Mouse (Mus musculus) forebrain, embryonic 11.5 days (tissue): ENCODE data around the gene Dhrs9. TPM values are rescaled to one million over a fixed set of nuclear protein-coding genes. Genes with fewer than 3 reads are reported as not detected.
"Not testable (repeated sequence)": the region's sequence is repeated elsewhere in the genome, so short reads cannot be mapped to it uniquely, and the experiment has no call there.

ENCODE experiments used
- ATAC-seq: fragments of 200-750 bp; cut with Nextera tagmentation; replicated peaks from 2 replicates; pipeline ENCODE4 v1.8.0; 2017; ENCODE audit warnings: moderate TSS enrichment; ENCODE audit not compliant: low FRiP score
- DNase-seq: peaks from one replicate; pipeline ENCODE4 v3.0.0-alpha.2; 2017; ENCODE audit warnings: low spot score
- H3K27ac ChIP-seq: fragments of 300-500 bp; sonication (generic); 2 replicates; pipeline ENCODE4 v1.5.1; 2014; ENCODE audit warnings: low read depth, low read length
- H3K27me3 ChIP-seq: fragments of 300-500 bp; sonication (generic); 2 replicates; pipeline ENCODE4 v1.6.1; 2014; ENCODE audit warnings: mild to moderate bottlenecking, low read length, mixed read lengths; ENCODE audit not compliant: control insufficient read depth, insufficient read depth
- H3K36me3 ChIP-seq: fragments of 300-500 bp; sonication (generic); 2 replicates; pipeline ENCODE4 v1.6.1; 2014; ENCODE audit warnings: mild to moderate bottlenecking, low read length, moderate library complexity, mixed read lengths; ENCODE audit not compliant: control insufficient read depth, insufficient read depth
- H3K4me1 ChIP-seq: fragments of 300-500 bp; sonication (generic); replicated peaks from 2 replicates; pipeline ENCODE4 v1.6.1; 2014; ENCODE audit warnings: low read length, mixed read lengths; ENCODE audit not compliant: control insufficient read depth, insufficient read depth
- H3K4me2 ChIP-seq: fragments of 300-500 bp; sonication (generic); 2 replicates; pipeline ENCODE4 v1.6.1; 2014; ENCODE audit warnings: low read depth, mild to moderate bottlenecking, low read length, moderate library complexity, mixed read lengths; ENCODE audit not compliant: severe bottlenecking
- H3K4me3 ChIP-seq: fragments of 300-500 bp; sonication (generic); 2 replicates; pipeline ENCODE4 v1.5.1; 2014; ENCODE audit warnings: low read depth, low read length
- H3K9ac ChIP-seq: fragments of 300-500 bp; sonication (generic); 2 replicates; pipeline ENCODE4 v1.6.1; 2014; ENCODE audit warnings: low read length
- H3K9me3 ChIP-seq: fragments of 300-500 bp; sonication (generic); 2 replicates; pipeline ENCODE4 v1.6.1; 2016; ENCODE audit warnings: low read length, mixed read lengths; ENCODE audit not compliant: control insufficient read depth
- WGBS: fragments of 180-500 bp; shearing (Covaris S2); extraction: QIAGEN DNeasy Blood & Tissue Kit; methylation state at CpG from one replicate; pipeline ENCODE4 v1.1.7; 2014; 5-methylcytosine and 5-hydroxymethylcytosine counted together
- polyA plus RNA-seq: library from polyadenylated mRNA; unstranded; fragments of >200 nt; fragmentation: Nextera tagmentation; extraction: Ambion mirVana; gene quantifications from 2 replicates; pipeline ENCODE4 v1.2.1, GENCODE M21; 2014

The Dhrs9 gene
- not detected in 2 replicates for polyA plus RNA-seq

DNA sequence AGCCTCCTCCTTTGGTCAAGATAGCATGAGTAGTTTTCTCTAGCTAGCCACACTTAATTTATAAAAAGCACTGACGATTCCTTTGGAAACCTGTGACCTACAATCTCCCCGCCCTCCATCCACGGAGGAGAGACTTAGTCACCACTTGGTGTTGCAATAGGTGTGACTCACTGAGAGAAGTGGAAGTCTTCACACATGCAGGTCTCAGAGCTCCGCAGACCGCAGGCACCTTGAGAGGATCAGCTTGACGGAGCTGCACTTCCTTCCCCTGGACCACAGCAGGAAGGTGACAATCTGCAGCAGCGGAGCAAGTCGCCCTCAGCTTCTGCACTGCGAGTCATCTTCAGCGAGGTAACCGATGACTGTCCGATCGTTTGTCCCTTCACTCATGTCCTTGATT is at the start of gene Dhrs9:
TSS of gene Dhrs9 (plus strand) at position 165 of the 400 bp plus-strand sequence.
- Histone ChIP-seq H3K4me3 (no peak within 1 kb of the TSS), H3K9me3 (no peaks in the 10 kb centered on the region), H3K36me3 (no peaks in the 10 kb centered on the region), H3K27me3 (no peaks in the 10 kb centered on the region), H3K4me2 (no peak within 1 kb of the TSS), H3K9ac (no peak within 1 kb of the TSS), H3K4me1 (no peaks in the 10 kb centered on the region), H3K27ac (no peak within 1 kb of the TSS)
- WGBS = 87% methylated on average over 13 of the region's 13 CpGs
- DNase-seq (no peak), ATAC-seq (no peak)

DNA sequence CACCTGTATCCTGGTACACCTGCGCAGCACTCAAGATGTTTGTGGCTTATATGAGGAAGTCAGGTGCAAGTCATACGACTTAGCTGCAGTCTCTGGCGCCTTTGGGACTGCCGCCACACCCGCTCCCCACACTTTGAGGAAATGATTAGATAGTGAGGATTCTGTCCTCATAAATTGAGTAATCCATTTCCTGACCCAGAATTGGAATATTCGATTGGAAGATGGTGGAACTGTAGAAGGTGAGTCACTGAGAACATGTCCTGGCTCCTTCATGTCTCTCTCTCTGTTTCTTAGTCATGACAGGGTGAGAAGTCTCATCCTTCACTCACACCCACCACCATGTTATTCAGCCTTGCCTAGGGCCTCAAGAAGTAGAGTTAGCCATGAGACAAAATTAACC is 48.7 kb upstream of the Dhrs9 start:
- not testable (repeated sequence) for H3K27me3 ChIP-seq, DNase-seq, ATAC-seq

DNA sequence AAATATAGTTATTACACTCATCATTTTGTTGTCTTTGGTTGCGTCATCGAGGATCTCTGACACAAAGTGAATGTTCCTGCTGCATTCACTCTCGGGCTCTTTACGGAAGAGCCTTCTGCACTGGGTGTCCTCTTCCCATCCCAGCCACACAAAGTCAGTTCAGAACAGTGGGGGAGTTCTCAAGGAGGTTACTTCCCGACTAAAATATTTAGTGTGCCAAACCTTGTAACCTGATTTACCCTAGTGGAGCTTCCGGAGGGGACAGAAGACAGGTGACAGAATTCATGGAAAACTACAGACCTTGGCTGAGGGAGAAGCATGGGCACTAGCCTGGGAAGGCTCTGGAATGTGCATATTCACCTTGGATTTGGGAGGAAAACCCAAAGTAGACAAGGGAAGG is 38.7 kb upstream of the Dhrs9 start:
- Histone ChIP-seq H3K27me3 (no peaks in the 10 kb centered on the region), H3K36me3 (no peaks in the 10 kb centered on the region), H3K9ac (no peak overlapping the region), H3K27ac (no peak overlapping the region), H3K9me3 (no peaks in the 10 kb centered on the region), H3K4me3 (no peak overlapping the region), H3K4me2 (no peak overlapping the region), H3K4me1 (no peaks in the 10 kb centered on the region)
- WGBS = 95% methylated on average over 6 of the region's 6 CpGs
- DNase-seq (no peak), ATAC-seq (no peak)

More for the DNA sequence above, 48.7 kb upstream of the Dhrs9 start:
- H3K4me1 ChIP-seq, H3K36me3 ChIP-seq, H3K9me3 ChIP-seq, H3K27ac ChIP-seq, H3K4me3 ChIP-seq, H3K9ac ChIP-seq, H3K4me2 ChIP-seq: not testable (repeated sequence)
- 94% methylated on average over 5 of the region's 6 CpGs for WGBS

DNA sequence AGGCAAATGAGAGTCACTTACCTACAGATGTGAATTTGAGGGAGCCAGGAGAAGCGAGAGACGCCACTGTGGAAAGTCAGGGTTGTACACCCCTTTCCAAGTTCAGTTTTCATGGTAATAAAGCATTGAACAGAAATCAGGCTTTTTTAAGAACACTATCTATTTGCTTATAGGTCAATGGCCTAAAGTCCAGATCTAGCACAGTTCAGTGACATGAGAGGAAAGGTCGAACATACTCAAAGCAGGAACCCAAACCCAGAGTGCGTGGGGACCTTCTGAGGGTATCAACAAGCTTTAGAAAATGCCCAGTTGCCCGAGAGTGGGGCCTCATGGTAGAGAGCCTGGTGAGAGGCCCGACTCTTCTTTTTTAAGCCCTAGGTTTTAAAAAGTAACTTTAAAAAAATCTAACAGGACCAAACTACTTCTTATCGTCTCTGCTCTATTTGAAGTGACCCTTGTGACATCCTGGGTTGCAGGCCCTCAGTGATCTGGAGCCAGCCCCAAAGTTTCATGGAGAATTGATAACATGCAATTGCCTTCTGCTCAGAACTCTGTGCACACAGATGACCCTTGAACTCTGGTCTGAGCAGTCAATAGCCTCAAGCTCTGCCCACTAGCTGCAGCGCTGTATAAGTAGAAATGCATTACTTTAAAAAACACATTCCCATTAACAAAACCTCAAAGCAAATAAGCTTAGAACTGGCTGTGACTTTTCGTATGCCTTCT is 37.6 kb upstream of the Dhrs9 start, which contains the start of gene Abcb11:
TSS of gene Abcb11 (minus strand) at position 121 of the 726 bp plus-strand sequence.
- Histone ChIP-seq H3K9ac (no peak within 1 kb of the TSS), H3K9me3 (no peaks in the 10 kb centered on the region), H3K4me3 (no peak within 1 kb of the TSS), H3K27me3 (no peaks in the 10 kb centered on the region), H3K36me3 (no peaks in the 10 kb centered on the region), H3K27ac (no peak within 1 kb of the TSS), H3K4me1 (no peaks in the 10 kb centered on the region), H3K4me2 (no peak within 1 kb of the TSS)
- ATAC-seq (no peak), DNase-seq (no peak)
- 90% methylated on average over 9 of the region's 9 CpGs for WGBS

DNA sequence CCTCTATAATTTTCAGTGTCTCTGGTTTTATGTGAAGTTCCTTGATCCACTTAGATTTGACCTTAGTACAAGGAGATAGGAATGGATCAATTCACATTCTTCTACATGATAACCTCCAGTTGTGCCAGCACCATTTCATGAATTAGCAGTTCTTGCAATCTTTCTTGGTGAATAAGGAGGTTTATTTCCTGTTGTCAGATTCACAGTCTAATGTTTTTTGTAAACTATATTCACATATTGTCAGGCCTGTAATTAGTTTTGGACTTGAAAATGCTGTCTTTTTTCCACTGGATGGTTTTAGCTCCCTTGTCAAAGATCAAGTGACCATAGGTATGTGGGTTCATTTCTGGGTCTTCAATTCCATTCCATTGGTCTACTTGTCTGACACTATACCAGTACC is 24.8 kb upstream of the Dhrs9 start:
- H3K4me1 ChIP-seq, H3K36me3 ChIP-seq, DNase-seq, H3K9ac ChIP-seq, H3K4me2 ChIP-seq, H3K9me3 ChIP-seq, H3K4me3 ChIP-seq, H3K27me3 ChIP-seq, H3K27ac ChIP-seq: not testable (repeated sequence)
- ATAC-seq = peak; percentile 100

DNA sequence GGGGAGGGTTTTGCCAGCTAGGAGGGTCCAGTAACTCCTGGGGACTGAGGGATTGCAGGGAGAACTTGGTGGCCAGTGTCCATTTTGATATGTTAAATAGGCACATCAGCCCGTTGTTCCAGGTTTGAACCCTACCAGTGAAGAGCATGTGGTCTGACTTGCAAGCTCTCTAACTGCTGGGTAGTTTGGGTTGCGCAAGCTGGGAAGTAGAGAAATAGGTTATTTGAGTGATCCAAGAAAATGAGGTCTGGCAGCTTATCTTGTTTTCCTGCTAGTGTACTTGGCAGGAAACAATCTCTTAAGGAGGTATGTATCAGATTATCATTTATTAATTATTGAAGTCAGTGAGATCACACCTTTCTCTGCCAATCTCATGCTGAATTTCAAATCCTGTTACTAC is 15.4 kb upstream of the Dhrs9 start:
- DNase-seq (no peak), ATAC-seq (no peak)
- 88% methylated on average over 2 of the region's 2 CpGs for WGBS
- Histone ChIP-seq H3K9ac (no peak overlapping the region), H3K36me3 (no peaks in the 10 kb centered on the region), H3K4me2 (no peak overlapping the region), H3K9me3 (no peaks in the 10 kb centered on the region), H3K4me3 (no peak overlapping the region), H3K27ac (no peak overlapping the region), H3K4me1 (no peaks in the 10 kb centered on the region), H3K27me3 (no peaks in the 10 kb centered on the region)

DNA sequence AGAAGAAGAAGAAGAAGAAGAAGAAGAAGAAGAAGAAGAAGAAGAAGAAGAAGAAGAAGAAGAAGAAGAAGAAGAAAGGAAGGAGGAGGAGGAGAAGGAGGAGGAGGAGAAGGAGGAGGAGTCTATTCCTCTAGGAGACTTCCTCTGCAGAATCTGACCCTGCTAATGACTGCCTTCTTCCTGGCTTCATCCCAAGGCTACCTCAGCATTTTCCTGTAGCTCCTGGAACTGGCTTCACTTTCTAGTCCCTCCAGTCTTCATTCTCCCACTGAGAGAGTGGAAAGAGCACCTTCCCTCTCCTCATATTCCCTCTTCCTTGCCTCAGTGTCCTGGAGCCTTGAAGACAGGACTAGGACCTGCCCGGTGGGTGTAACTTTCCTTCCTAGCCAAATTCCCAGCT is 15.0 kb upstream of the Dhrs9 start:
- no peaks in the 10 kb centered on the region for H3K27me3 ChIP-seq
- H3K27ac ChIP-seq = no peak overlapping the region
- H3K4me2 ChIP-seq = no peak overlapping the region
- ATAC-seq = no peak
- no peaks in the 10 kb centered on the region for H3K9me3 ChIP-seq
- H3K36me3 ChIP-seq = no peaks in the 10 kb centered on the region
- H3K9ac ChIP-seq = no peak overlapping the region
- H3K4me3 ChIP-seq = no peak overlapping the region
- no peak for DNase-seq
- no peaks in the 10 kb centered on the region for H3K4me1 ChIP-seq
- 100% methylated on average over 1 of the region's 1 CpGs for WGBS

DNA sequence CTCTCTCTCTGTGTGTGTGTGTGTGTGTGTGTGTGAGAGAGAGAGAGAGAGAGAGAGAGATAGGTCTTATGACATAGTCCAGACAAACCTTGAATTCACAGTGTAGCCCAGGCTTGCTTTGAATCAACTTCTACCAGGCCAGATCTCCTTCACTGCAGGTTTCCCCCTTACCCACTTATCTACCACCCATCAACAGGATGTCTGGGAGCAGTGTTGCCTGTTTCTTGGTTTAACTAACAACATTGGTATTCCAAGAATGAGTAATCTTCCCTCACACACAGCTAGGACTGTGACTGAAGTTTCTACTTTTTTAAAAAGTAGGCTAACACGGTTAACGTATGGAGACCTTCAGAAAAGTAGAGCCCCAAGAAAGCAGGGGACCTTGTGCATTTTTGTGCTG is 3.5 kb upstream of the Dhrs9 start:
- Histone ChIP-seq H3K4me2 (no peak overlapping the region), H3K9ac (no peak overlapping the region), H3K36me3 (no peaks in the 10 kb centered on the region), H3K27me3 (no peaks in the 10 kb centered on the region), H3K27ac (no peak overlapping the region), H3K4me3 (no peak overlapping the region), H3K4me1 (no peaks in the 10 kb centered on the region), H3K9me3 (no peaks in the 10 kb centered on the region)
- no peak for DNase-seq
- whole genome bisulfite sequencing = 90% methylated on average over 2 of the region's 2 CpGs
- ATAC-seq = no peak

DNA sequence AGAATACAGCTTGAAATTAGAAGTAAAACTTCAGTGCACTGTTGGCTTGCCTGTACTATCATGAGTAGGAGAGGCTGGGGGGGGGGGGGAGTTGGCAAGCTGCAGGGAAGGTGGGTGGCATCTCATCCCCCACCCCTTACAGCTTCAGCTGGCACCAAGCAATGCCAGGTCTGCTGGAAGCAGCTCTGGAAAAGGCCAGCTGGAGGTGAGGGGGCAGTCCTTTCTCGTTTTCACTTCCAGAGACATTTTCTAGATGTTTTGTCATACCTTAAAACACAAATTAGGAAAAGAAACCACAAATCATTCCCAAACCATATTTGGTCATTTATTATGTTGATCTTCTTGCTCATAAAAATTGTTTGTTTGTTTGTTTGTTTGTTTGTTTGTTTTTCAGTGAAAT is 444 bp upstream of the Dhrs9 start:
- DNase-seq = no peak
- no peak for ATAC-seq
- H3K4me2 ChIP-seq = no peak overlapping the region
- no peaks in the 10 kb centered on the region for H3K9me3 ChIP-seq
- H3K27me3 ChIP-seq = no peaks in the 10 kb centered on the region
- 59% methylated on average over 1 of the region's 1 CpGs for WGBS
- no peak overlapping the region for H3K4me3 ChIP-seq
- H3K9ac ChIP-seq = no peak overlapping the region
- H3K4me1 ChIP-seq = no peaks in the 10 kb centered on the region
- H3K27ac ChIP-seq = no peak overlapping the region
- H3K36me3 ChIP-seq = no peaks in the 10 kb centered on the region
